Mouse (Mus musculus) monocyte, adult 59 days (primary cell): ENCODE results near the gene 4931428L18Rik. TPM values are rescaled to one million over a fixed set of nuclear protein-coding genes. Genes with fewer than 3 reads are reported as not detected.

ENCODE experiments used
- total RNA-seq, 2 experiments: library from RNA; stranded (reverse); gene quantifications; one replicate each; pipeline ENCODE4 v1.2.4; 2023

4931428L18Rik gene
- total RNA-seq, result not detected

DNA sequence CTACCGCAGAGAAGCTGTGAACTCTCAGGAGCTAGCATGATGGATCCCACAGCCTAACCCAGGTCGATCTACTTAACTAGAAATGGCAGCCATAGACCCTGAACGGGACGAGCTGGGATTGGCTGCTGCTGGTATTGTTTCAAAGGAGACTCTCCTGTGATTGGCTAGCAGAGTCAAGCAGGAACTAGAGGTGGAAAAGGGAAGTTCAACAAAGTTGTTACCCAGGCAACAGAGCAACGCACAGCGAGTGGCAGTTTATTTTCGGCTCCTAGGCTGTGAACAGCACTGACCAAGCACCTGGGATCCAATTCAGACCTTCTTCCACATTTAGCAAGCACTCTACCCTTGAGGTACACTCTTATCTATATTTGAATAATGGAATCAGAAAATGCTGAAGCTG is at the start of gene 4931428L18Rik, which contains the start of gene Pih1d3:
Gene 4931428L18Rik (minus strand): TSS at position 121 of the 400 bp plus-strand sequence.
Gene Pih1d3 (plus strand): TSS at position 275 of the 400 bp plus-strand sequence.

DNA sequence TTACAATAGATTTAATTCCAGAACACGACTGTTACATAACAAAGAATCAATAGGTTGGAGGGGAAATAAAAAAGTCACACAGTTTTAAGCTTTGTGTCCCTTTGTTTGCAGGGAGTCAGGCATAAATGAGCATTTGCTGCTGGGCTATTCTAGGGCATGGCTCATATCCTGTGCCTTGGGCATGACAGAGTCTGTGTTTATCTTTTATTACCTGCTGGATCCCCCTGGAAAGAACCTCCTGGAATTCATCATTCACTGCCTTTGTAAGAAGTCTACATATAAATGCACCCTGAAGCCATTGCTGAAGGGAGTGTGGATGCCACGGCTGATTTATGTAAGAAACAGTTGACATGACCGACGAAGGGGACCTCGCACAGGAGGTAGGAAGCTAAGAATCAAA is 46.4 kb downstream of the 4931428L18Rik start, which contains the start of gene Lgsn:
Gene Lgsn (plus strand): TSS at position 301 of the 400 bp plus-strand sequence.

DNA sequence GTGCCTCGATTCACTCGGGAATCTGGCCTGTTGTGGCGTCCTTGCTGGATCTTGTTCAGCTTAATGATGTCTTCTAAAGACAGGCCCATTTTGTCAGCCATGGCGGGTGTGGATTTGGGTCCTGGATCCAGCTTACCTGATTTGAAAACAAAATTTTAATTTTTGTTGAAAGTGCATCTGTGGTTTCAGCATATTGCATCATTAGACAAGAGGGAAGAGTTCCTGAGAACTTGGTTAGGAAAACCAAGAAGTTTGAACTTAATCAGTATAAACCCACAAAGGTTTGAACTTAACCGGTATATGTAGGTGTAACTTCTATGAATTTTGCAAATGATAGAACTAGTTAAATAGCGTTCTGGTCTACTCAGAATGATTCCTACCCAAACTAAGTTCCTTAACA is 244.6 kb downstream of the 4931428L18Rik start, which contains the start of gene AC153137.1:
Gene AC153137.1 (minus strand): TSS at position 101 of the 400 bp plus-strand sequence.

Other genes with a start within 250 kb of the 4931428L18Rik start
- not detected for gene AC153137.1, start 244.7 kb downstream of the 4931428L18Rik start, total RNA-seq
- gene Lgsn, start 46.3 kb downstream of the 4931428L18Rik start, total RNA-seq, result not detected
- not detected for gene Pih1d3, start 154 bp upstream of the 4931428L18Rik start, total RNA-seq